Mouse (Mus musculus) kidney, embryonic 14.5 days (tissue): ENCODE results near the gene Tnp2. TPM values are rescaled to one million over a fixed set of nuclear protein-coding genes. Genes with fewer than 3 reads are reported as not detected.

Experiments
- ATAC-seq: fragments of 200-750 bp; cut with Nextera tagmentation; 2 replicates; pipeline ENCODE4 v1.8.0; 2017; ENCODE audit warnings: moderate number of reproducible peaks, mild to moderate bottlenecking, moderate TSS enrichment, moderate library complexity; ENCODE audit not compliant: low FRiP score, low TSS enrichment
- H3K27ac ChIP-seq: fragments of 300-500 bp; sonication (generic); 2 replicates; pipeline ENCODE4 v1.5.1; 2014; ENCODE audit warnings: low read depth, mild to moderate bottlenecking, low read length, moderate library complexity, mixed read lengths
- H3K27me3 ChIP-seq: fragments of 300-500 bp; sonication (generic); 2 replicates; pipeline ENCODE4 v1.6.1; 2014; ENCODE audit warnings: mild to moderate bottlenecking, low read length; ENCODE audit not compliant: control insufficient read depth, insufficient read depth
- H3K36me3 ChIP-seq: fragments of 300-500 bp; sonication (generic); 2 replicates; pipeline ENCODE4 v1.6.1; 2014; ENCODE audit warnings: low read length, mixed read lengths; ENCODE audit not compliant: control insufficient read depth, insufficient read depth
- H3K4me1 ChIP-seq: fragments of 300-500 bp; sonication (generic); 2 replicates; pipeline ENCODE4 v1.6.1; 2014; ENCODE audit warnings: low read length, mixed read lengths; ENCODE audit not compliant: control insufficient read depth, insufficient read depth
- H3K4me2 ChIP-seq: fragments of 300-500 bp; sonication (generic); replicated peaks from 2 replicates; pipeline ENCODE4 v1.6.1; 2014; ENCODE audit warnings: low read depth, mild to moderate bottlenecking, low read length
- H3K4me3 ChIP-seq: fragments of 300-500 bp; sonication (generic); 2 replicates; pipeline ENCODE4 v1.5.1; 2014; ENCODE audit warnings: mild to moderate bottlenecking, low read length
- H3K9ac ChIP-seq: fragments of 300-500 bp; sonication (generic); 2 replicates; pipeline ENCODE4 v1.6.1; 2014; ENCODE audit warnings: low read depth, mild to moderate bottlenecking, low read length, moderate library complexity
- H3K9me3 ChIP-seq: fragments of 300-500 bp; sonication (generic); 2 replicates; pipeline ENCODE4 v1.6.1; 2016; ENCODE audit warnings: low read length; ENCODE audit not compliant: control insufficient read depth
- WGBS: fragments of 180-500 bp; shearing (Covaris S2); extraction: QIAGEN DNeasy Blood & Tissue Kit; methylation state at CpG from one replicate; pipeline ENCODE4 v1.1.7; 2014; 5-methylcytosine and 5-hydroxymethylcytosine counted together
- polyA plus RNA-seq: library from polyadenylated mRNA; unstranded; fragments of >200 nt; fragmentation: Nextera tagmentation; extraction: Ambion mirVana; gene quantifications from 2 replicates; pipeline ENCODE4 v1.2.1, GENCODE M21; 2014

Gene Tnp2
- polyA plus RNA-seq, 1 experiment from 2014 or later = not detected

GRCm38 (mm10) chr16:10780631-10781120 lies 7.8 kb downstream of the Tnp2 start:
- H3K9ac ChIP-seq = no peak overlapping the region
- H3K9me3 ChIP-seq = no peaks in the 10 kb centered on the region
- H3K27me3 ChIP-seq = no peaks in the 10 kb centered on the region
- no peak overlapping the region for H3K4me3 ChIP-seq
- peaks cover 28% of the 10 kb centered on the region for H3K4me1 ChIP-seq
- peaks cover 4% of the 10 kb centered on the region; the same call in 1 of the 2 replicates for H3K36me3 ChIP-seq
- ATAC-seq = no peak
- WGBS = 80% methylated on average over 5 of the region's 5 CpGs
- no peak overlapping the region for H3K27ac ChIP-seq
- no peak overlapping the region for H3K4me2 ChIP-seq

GRCm38 (mm10) chr16:10777579-10778160 lies 10.8 kb downstream of the Tnp2 start:
- WGBS = 58% methylated on average over 5 of the region's 5 CpGs
- no peak overlapping the region for H3K4me2 ChIP-seq
- ATAC-seq = no peak
- peaks cover 15% of the 10 kb centered on the region for H3K4me1 ChIP-seq
- H3K9me3 ChIP-seq = no peaks in the 10 kb centered on the region
- no peak overlapping the region for H3K9ac ChIP-seq
- H3K27ac ChIP-seq = no peak overlapping the region
- H3K27me3 ChIP-seq = no peaks in the 10 kb centered on the region
- H3K4me3 ChIP-seq = no peak overlapping the region
- H3K36me3 ChIP-seq = peaks cover 4% of the 10 kb centered on the region; the same call in 1 of the 2 replicates

GRCm38 (mm10) chr16:10776322-10776721 lies 12.1 kb downstream of the Tnp2 start:
- WGBS = 23% methylated on average over 7 of the region's 7 CpGs
- Histone ChIP-seq H3K27ac (no peak overlapping the region), H3K9me3 (no peaks in the 10 kb centered on the region), H3K4me2 (no peak overlapping the region), H3K4me3 (no peak overlapping the region), H3K27me3 (no peaks in the 10 kb centered on the region), H3K36me3 (no peaks in the 10 kb centered on the region), H3K4me1 (peaks cover 7% of the 10 kb centered on the region; the same call in 1 of the 2 replicates), H3K9ac (no peak overlapping the region)
- ATAC-seq = no peak

- Histone ChIP-seq H3K9ac (no peak overlapping the region), H3K9me3 (no peaks in the 10 kb centered on the region), H3K4me3 (no peak overlapping the region), H3K4me2 (no peak overlapping the region), H3K27ac (no peak overlapping the region), H3K27me3 (no peaks in the 10 kb centered on the region), H3K4me1 (peaks cover 14% of the 10 kb centered on the region; the same call in 1 of the 2 replicates), H3K36me3 (no peaks in the 10 kb centered on the region)
- WGBS = 73% methylated on average over 4 of the region's 4 CpGs
- no peak for ATAC-seq
Measured at GRCm38 (mm10) chr16:10774726-10775125, 13.7 kb downstream of the Tnp2 start.

GRCm38 (mm10) chr16:10773543-10773942 lies 14.9 kb downstream of the Tnp2 start:
- Histone ChIP-seq H3K4me1 (peaks cover 14% of the 10 kb centered on the region; the same call in 1 of the 2 replicates), H3K27me3 (no peaks in the 10 kb centered on the region), H3K27ac (no peak overlapping the region), H3K9ac (no peak overlapping the region), H3K4me3 (no peak overlapping the region), H3K9me3 (no peaks in the 10 kb centered on the region), H3K4me2 (no peak overlapping the region), H3K36me3 (no peaks in the 10 kb centered on the region)
- ATAC-seq = no peak
- 87% methylated on average over 8 of the region's 8 CpGs for WGBS

- Histone ChIP-seq H3K27ac (no peak overlapping the region), H3K9ac (no peak overlapping the region), H3K4me2 (no peak overlapping the region), H3K27me3 (no peaks in the 10 kb centered on the region), H3K4me1 (peaks cover 14% of the 10 kb centered on the region; the same call in 1 of the 2 replicates), H3K9me3 (no peaks in the 10 kb centered on the region), H3K4me3 (no peak overlapping the region), H3K36me3 (no peaks in the 10 kb centered on the region)
- no peak for ATAC-seq
- 52% methylated on average over 19 of the region's 19 CpGs for WGBS
Measured at GRCm38 (mm10) chr16:10771769-10772510, 16.5 kb downstream of the Tnp2 start.

- no peaks in the 10 kb centered on the region for H3K27me3 ChIP-seq
- 37% methylated on average over 4 of the region's 4 CpGs for WGBS
- H3K9ac ChIP-seq = no peak overlapping the region
- H3K4me1 ChIP-seq = peaks cover 7% of the 10 kb centered on the region; the same call in 1 of the 2 replicates
- no peaks in the 10 kb centered on the region for H3K9me3 ChIP-seq
- H3K36me3 ChIP-seq = no peaks in the 10 kb centered on the region
- ATAC-seq = no peak
- no peak overlapping the region for H3K4me2 ChIP-seq
- H3K4me3 ChIP-seq = no peak overlapping the region
- H3K27ac ChIP-seq = no peak overlapping the region
Measured at GRCm38 (mm10) chr16:10770531-10771325, 17.7 kb downstream of the Tnp2 start.

- Histone ChIP-seq H3K27me3 (no peaks in the 10 kb centered on the region), H3K9ac (no peak overlapping the region; the same call in 1 of the 2 replicates), H3K4me3 (no peak overlapping the region), H3K4me2 (no peak overlapping the region), H3K4me1 (peaks cover 7% of the 10 kb centered on the region; the same call in 1 of the 2 replicates), H3K36me3 (no peaks in the 10 kb centered on the region), H3K9me3 (no peaks in the 10 kb centered on the region), H3K27ac (no peak overlapping the region)
- no peak for ATAC-seq
- WGBS = 47% methylated on average over 2 of the region's 2 CpGs
Measured at GRCm38 (mm10) chr16:10769661-10770060, 18.8 kb downstream of the Tnp2 start.
